20 mouse cellular contexts compared by ENCODE assay signal in the genomic region with DNA sequence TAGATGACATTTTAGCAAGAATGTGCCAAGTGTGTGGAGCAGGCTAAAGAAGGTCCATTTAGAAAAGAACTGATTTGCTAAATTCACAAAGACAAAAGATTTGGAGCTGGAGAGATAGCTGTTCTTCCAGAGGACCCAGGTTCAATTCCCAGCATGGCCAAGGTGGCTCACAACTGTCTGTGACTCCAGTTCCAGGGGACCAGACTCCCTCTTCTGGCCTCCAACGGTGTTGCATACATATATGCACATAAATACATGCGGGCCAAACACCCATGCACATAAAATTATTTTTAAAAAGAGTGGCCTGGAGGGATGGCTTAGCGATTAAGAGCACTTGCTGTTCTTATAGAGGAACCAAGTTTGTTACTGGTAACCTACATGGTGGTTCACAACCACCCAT. TPM values are rescaled to one million over a fixed set of nuclear protein-coding genes. Genes with fewer than 3 reads are reported as not detected.
DNase-seq lines count a peak whose midpoint lies in the region; ATAC-seq and TF ChIP-seq lines count a peak whose summit lies in the region.
"Had no signal": no experiment of that assay in that cellular context is flagged by ENCODE, and none has a peak within 500 bp of the region (broad histone marks: within the 10 kb centered on the region; RNA-seq: fewer than 3 reads in every experiment).

No protein-coding gene starts in this region.

- no peaks in the 10 kb centered on the region for H3K27me3 ChIP-seq in hindbrain, postnatal 0 days (ENCODE audit: insufficient read depth, low read length)
- H3K27me3 ChIP-seq in hindbrain, embryonic 13.5 days, result no peaks in the 10 kb centered on the region
- peaks cover 25% of the 10 kb centered on the region for H3K27me3 ChIP-seq in E14TG2a.4 (ENCODE audit: insufficient read depth, low read length)
- H3K27me3 ChIP-seq in forebrain, embryonic 10.5 days (ENCODE audit: poor library complexity, severe bottlenecking), result peaks cover 11% of the 10 kb centered on the region
- H3K27me3 ChIP-seq: heart, embryonic 13.5 days; neural tube, embryonic 15.5 days had no signal

- peak; percentile 26; the same call in 1 of the 2 replicates for TF ChIP-seq CTCF in hindbrain, postnatal 0 days (IDR thresholded peaks at IDR 0.05; ENCODE audit: low read depth)
- peak; percentile 4; the same call in 1 of the 2 replicates for TF ChIP-seq CTCF in lung, adult 2 months (IDR thresholded peaks at IDR 0.05; ENCODE audit: insufficient read depth, low read length)
- TF ChIP-seq CTCF in E14TG2a.4 (conservative IDR thresholded peaks at IDR 0.05; ENCODE audit: low read length), result peak; percentile 42
- TF ChIP-seq CTCF in bone marrow, adult 2 months (IDR thresholded peaks at IDR 0.05; ENCODE audit: control insufficient read depth, insufficient read depth, low read length), result peak; percentile 39; the same call in 1 of the 2 replicates

- no peaks in the 10 kb centered on the region for H3K4me1 ChIP-seq in hindbrain, postnatal 0 days (ENCODE audit: insufficient read depth, low read length)
- peaks cover 10% of the 10 kb centered on the region; the same call in 1 of the 2 replicates for H3K4me1 ChIP-seq in hindbrain, embryonic 13.5 days (replicated peaks)
- H3K4me1 ChIP-seq in lung, adult 2 months (ENCODE audit: control insufficient read depth, insufficient read depth, low read length), result no peaks in the 10 kb centered on the region
- peaks cover 14% of the 10 kb centered on the region for H3K4me1 ChIP-seq in E14TG2a.4 (replicated peaks; ENCODE audit: low read depth, low read length)
- peaks cover 2% of the 10 kb centered on the region; the same call in 1 of the 2 replicates for H3K4me1 ChIP-seq in bone marrow, adult 2 months (ENCODE audit: control insufficient read depth, insufficient read depth, low read length)
- H3K4me1 ChIP-seq in forebrain, embryonic 10.5 days, result peaks cover 32% of the 10 kb centered on the region

- H3K4me3 ChIP-seq in hindbrain, postnatal 0 days (ENCODE audit: low read length), result no peak overlapping the region
- H3K4me3 ChIP-seq in hindbrain, embryonic 13.5 days, result no peak overlapping the region
- no peak overlapping the region for H3K4me3 ChIP-seq in lung, adult 2 months (replicated peaks; ENCODE audit: extremely low read depth, low read depth, low read length)
- no peak overlapping the region for H3K4me3 ChIP-seq in E14TG2a.4 (replicated peaks; ENCODE audit: low read length)
- H3K4me3 ChIP-seq in bone marrow, adult 2 months (replicated peaks; ENCODE audit: control insufficient read depth, low read depth, low read length), result no peak overlapping the region
- no peak overlapping the region for H3K4me3 ChIP-seq in forebrain, embryonic 10.5 days
- H3K4me3 ChIP-seq: heart, embryonic 13.5 days; megakaryocyte, embryonic 14.5 days; neural tube, embryonic 15.5 days had no signal

- no peak overlapping the region for H3K9ac ChIP-seq in hindbrain, postnatal 0 days (replicated peaks; ENCODE audit: low read length)
- no peak overlapping the region for H3K9ac ChIP-seq in hindbrain, embryonic 13.5 days
- H3K9ac ChIP-seq: heart, embryonic 13.5 days; neural tube, embryonic 15.5 days had no signal

- WGBS in hindbrain, postnatal 0 days, result 78% methylated on average over 3 of the region's 3 CpGs
- WGBS in hindbrain, embryonic 13.5 days, result 70% methylated on average over 3 of the region's 3 CpGs
- 73% methylated on average over 3 of the region's 3 CpGs for WGBS in lung, adult 2 months
- WGBS in bone marrow, adult 2 months, result 72% methylated on average over 3 of the region's 3 CpGs
- 77% methylated on average over 3 of the region's 3 CpGs for WGBS in forebrain, embryonic 10.5 days

- no peak for ATAC-seq in hindbrain, postnatal 0 days
- no peak for ATAC-seq in hindbrain, embryonic 13.5 days (ENCODE audit: low FRiP score)
- ATAC-seq: forebrain, embryonic 16.5 days had no signal

- DNase-seq in hindbrain, postnatal 0 days (ENCODE audit: low spot score), result no peak
- no peak for DNase-seq in lung, adult 2 months
- no peak for DNase-seq in lung, postnatal 14 days
- no peak for DNase-seq in forebrain, embryonic 10.5 days (ENCODE audit: extremely low spot score, low spot score)
- DNase-seq in adrenal gland, adult 8-10 months, result no peak
- DNase-seq: cerebellum, adult 2 months; embryo, embryonic 11 days; gastrocnemius, postnatal 10 days had no signal

- H3K36me3 ChIP-seq in hindbrain, postnatal 0 days (ENCODE audit: insufficient read depth, low read length), result no peaks in the 10 kb centered on the region
- H3K36me3 ChIP-seq in hindbrain, embryonic 13.5 days, result no peaks in the 10 kb centered on the region
- no peaks in the 10 kb centered on the region for H3K36me3 ChIP-seq in E14TG2a.4 (ENCODE audit: insufficient read depth, low read length)
- H3K36me3 ChIP-seq in forebrain, embryonic 10.5 days (replicated peaks), result no peaks in the 10 kb centered on the region
- H3K36me3 ChIP-seq: heart, embryonic 13.5 days; neural tube, embryonic 15.5 days had no signal

- H3K9me3 ChIP-seq in hindbrain, postnatal 0 days (ENCODE audit: low read length), result no peaks in the 10 kb centered on the region
- no peaks in the 10 kb centered on the region for H3K9me3 ChIP-seq in hindbrain, embryonic 13.5 days
- H3K9me3 ChIP-seq in E14TG2a.4 (ENCODE audit: low read length), result peaks cover 6% of the 10 kb centered on the region; the same call in 1 of the 2 replicates
- no peaks in the 10 kb centered on the region for H3K9me3 ChIP-seq in forebrain, embryonic 10.5 days
- H3K9me3 ChIP-seq: heart, embryonic 13.5 days; neural tube, embryonic 15.5 days had no signal

- no peak for TF ChIP-seq POLR2A in lung, adult 2 months (IDR thresholded peaks at IDR 0.05; ENCODE audit: borderline replicate concordance, extremely low read depth, low read depth, low read length)
- TF ChIP-seq POLR2A in bone marrow, adult 2 months (IDR thresholded peaks at IDR 0.05; ENCODE audit: borderline replicate concordance, control insufficient read depth, low read depth, low read length), result no peak

- no peak overlapping the region for H3K27ac ChIP-seq in hindbrain, postnatal 0 days
- H3K27ac ChIP-seq in hindbrain, embryonic 13.5 days, result no peak overlapping the region
- no peak overlapping the region for H3K27ac ChIP-seq in bone marrow, adult 2 months (ENCODE audit: control insufficient read depth, insufficient read depth, low read depth, low read length, poor library complexity)
- no peak overlapping the region for H3K27ac ChIP-seq in forebrain, embryonic 10.5 days
- H3K27ac ChIP-seq: heart, embryonic 13.5 days; neural tube, embryonic 15.5 days had no signal

- H3K4me2 ChIP-seq in hindbrain, postnatal 0 days (ENCODE audit: low read depth, low read length), result no peak overlapping the region
- H3K4me2 ChIP-seq in hindbrain, embryonic 13.5 days, result no peak overlapping the region
- H3K4me2 ChIP-seq: heart, embryonic 13.5 days; neural tube, embryonic 15.5 days had no signal

RNA-seq across cellular contexts. Expression of a gene that starts 4.7 kb away (rescaled TPM):
- total RNA-seq in hindbrain, postnatal 0 days (2014; rRNA removed), result 34.7 and 41.3 TPM in 2 replicates
- 3.9 and 5.7 TPM in 2 replicates for polyA plus RNA-seq in hindbrain, postnatal 0 days (2015; fragmentation: Nextera tagmentation; extraction: Ambion mirVana)
- polyA plus RNA-seq in hindbrain, embryonic 13.5 days (2015; fragmentation: Nextera tagmentation; extraction: Ambion mirVana), result 5.7 and 6.2 TPM in 2 replicates
- polyA plus RNA-seq in lung, adult 2 months (2012; rRNA removed), result 36.9 and 49.0 TPM in 2 replicates
- polyA plus RNA-seq in bone marrow, adult 2 months (2011; ENCODE audit: insufficient read depth, insufficient read length, low replicate concordance, missing spikeins), result 3.1 and 5.3 TPM in 2 replicates
- 8.2 and 9.0 TPM in 2 replicates for polyA plus RNA-seq in forebrain, embryonic 10.5 days (2016; fragmentation: Nextera tagmentation; extraction: Ambion mirVana)
- 10 to 100 TPM; 35.5 to 54.1 (median 45.7) TPM for total RNA-seq in adrenal gland, adult 8-10 months (2022)

RNA-seq across cellular contexts. Expression of a gene that starts 50.4 kb away (rescaled TPM):
- 0.26 TPM in 1 of 2 replicates, not detected in the other for total RNA-seq in hindbrain, postnatal 0 days (2014; rRNA removed)
- not detected in 2 replicates for polyA plus RNA-seq in hindbrain, postnatal 0 days (2015; fragmentation: Nextera tagmentation; extraction: Ambion mirVana)
- polyA plus RNA-seq in hindbrain, embryonic 13.5 days (2015; fragmentation: Nextera tagmentation; extraction: Ambion mirVana), result not detected in 2 replicates
- 0.10 and 0.39 TPM in 2 replicates for polyA plus RNA-seq in lung, adult 2 months (2012; rRNA removed)
- polyA plus RNA-seq in bone marrow, adult 2 months (2011; ENCODE audit: insufficient read depth, insufficient read length, low replicate concordance, missing spikeins), result 1.8 TPM in 1 of 2 replicates, not detected in the other
- not detected in 2 replicates for polyA plus RNA-seq in forebrain, embryonic 10.5 days (2016; fragmentation: Nextera tagmentation; extraction: Ambion mirVana)
- total RNA-seq in adrenal gland, adult 8-10 months (2022), result under 1 TPM; 0.34 to 0.66 (median 0.60) TPM
- total RNA-seq: layer of hippocampus, postnatal 14 days; left cerebral cortex, postnatal 36 days had no signal
- polyA plus RNA-seq: brain, embryonic 14.5 days; cerebellum, adult 2 months; forebrain, embryonic 16.5 days; liver, embryonic 16.5 days; neural tube, embryonic 15.5 days; spleen, adult 2 months had no signal
